Mouse (Mus musculus) small intestine, adult 2 months (tissue): ENCODE data around the gene Lmcd1. TPM values are rescaled to one million over a fixed set of nuclear protein-coding genes. Genes with fewer than 3 reads are reported as not detected.
A peak's percentile ranks its signal among the peaks of the same experiment; 100 is the strongest.

Experiments used
- H3K27ac ChIP-seq: fragments of 200-500 bp; 2 replicates; pipeline ENCODE4 v1.5.1; 2012; ENCODE audit warnings: low read depth, low read length, control low read depth, inconsistent platforms; ENCODE audit not compliant: insufficient read depth
- H3K27me3 ChIP-seq: fragments of 200-500 bp; 2 replicates; pipeline ENCODE4 v1.6.1; 2012; ENCODE audit warnings: mild to moderate bottlenecking, moderate library complexity, low read length, inconsistent platforms; ENCODE audit not compliant: control insufficient read depth, insufficient read depth
- H3K36me3 ChIP-seq: fragments of 200-500 bp; 2 replicates; pipeline ENCODE4 v1.6.1; 2012; ENCODE audit warnings: mild to moderate bottlenecking, low read length, control low read depth, inconsistent platforms; ENCODE audit not compliant: control insufficient read depth, insufficient read depth
- H3K4me1 ChIP-seq: fragments of 200-500 bp; 2 replicates; pipeline ENCODE4 v1.6.1; 2012; ENCODE audit warnings: low read length, inconsistent platforms, mixed read lengths; ENCODE audit not compliant: control insufficient read depth, insufficient read depth, insufficient read length
- H3K4me3 ChIP-seq: fragments of 200-500 bp; 2 replicates; pipeline ENCODE4 v1.5.1; 2012; ENCODE audit warnings: low read depth, mild to moderate bottlenecking, control low read depth, inconsistent platforms, low read length, moderate library complexity
- CTCF ChIP-seq: fragments of 200-500 bp; IDR thresholded peaks from 2 replicates; pipeline ENCODE4 v1.5.1; 2012; ENCODE audit warnings: low read depth, mild to moderate bottlenecking, control low read depth, inconsistent platforms, low read length, moderate library complexity, mixed read lengths; ENCODE audit not compliant: insufficient replicate concordance, insufficient read length; ENCODE audit errors: extremely low read depth
- POLR2A ChIP-seq: fragments of 200-500 bp; IDR thresholded peaks from 2 replicates; pipeline ENCODE4 v1.6.1; 2012; ENCODE audit warnings: low read depth, mild to moderate bottlenecking, control low read depth, inconsistent platforms, low read length, moderate library complexity
- WGBS: fragments of 180-500 bp; shearing (Covaris S2); methylation state at CpG from one replicate; pipeline ENCODE4 v1.1.7; 2018; 5-methylcytosine and 5-hydroxymethylcytosine counted together
- polyA plus RNA-seq: library from polyadenylated mRNA; depleted of rRNA; stranded (reverse); fragments of >200 nt; gene quantifications from 2 replicates; pipeline ENCODE4 v1.2.3, GENCODE M21; 2012

The Lmcd1 gene
- polyA plus RNA-seq, 1 experiment = 5.8 TPM

DNA sequence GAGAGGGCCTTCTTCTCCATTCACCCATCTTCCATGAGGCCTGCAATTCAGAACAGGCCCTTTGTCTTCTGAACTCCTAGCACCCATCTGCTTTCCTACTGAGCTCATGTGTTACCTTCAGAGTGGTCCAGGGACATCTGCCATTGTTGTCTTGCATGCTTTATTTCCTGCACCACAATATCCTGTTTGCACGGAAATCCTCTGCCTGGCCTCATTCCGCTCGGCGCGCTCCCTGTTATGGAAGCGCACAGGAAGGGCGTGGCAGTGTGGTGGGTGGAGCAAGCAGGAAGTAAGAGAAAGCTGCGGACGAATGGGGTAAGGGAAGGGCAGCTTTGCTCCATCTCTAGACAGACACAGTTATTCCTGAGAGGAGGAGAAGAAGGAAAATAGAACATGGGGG lies 14.1 kb downstream of the Lmcd1 start:
- TF ChIP-seq POLR2A (no peak), CTCF (no peak)
- H3K27me3 ChIP-seq = no peaks in the 10 kb centered on the region
- no peaks in the 10 kb centered on the region for H3K4me1 ChIP-seq
- no peak overlapping the region for H3K4me3 ChIP-seq
- no peak overlapping the region for H3K27ac ChIP-seq
- 89% methylated on average over 9 of the region's 9 CpGs for WGBS
- H3K36me3 ChIP-seq = no peaks in the 10 kb centered on the region

DNA sequence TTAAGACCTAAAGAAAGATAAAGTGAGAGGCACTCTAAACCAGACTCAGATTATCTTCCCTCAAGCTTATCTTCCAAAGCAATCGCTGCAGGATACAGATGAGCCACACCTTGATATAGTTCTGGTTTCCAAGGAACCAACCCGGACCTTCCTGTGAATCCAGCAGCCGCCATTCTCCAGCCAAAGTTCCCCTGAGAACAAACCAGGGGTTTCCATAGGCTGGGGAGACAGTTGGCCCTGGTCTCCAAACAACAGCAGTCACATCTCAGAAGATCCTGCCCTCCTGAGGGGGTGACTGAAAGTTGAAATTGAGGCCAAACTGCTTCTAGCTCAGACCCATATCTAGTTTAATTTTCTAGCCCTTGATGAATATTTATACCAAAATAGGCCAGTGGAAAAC lies 14.7 kb downstream of the Lmcd1 start:
- H3K36me3 ChIP-seq = no peaks in the 10 kb centered on the region
- H3K27ac ChIP-seq = no peak overlapping the region
- TF ChIP-seq CTCF (no peak), POLR2A (no peak)
- H3K27me3 ChIP-seq = no peaks in the 10 kb centered on the region
- H3K4me1 ChIP-seq = no peaks in the 10 kb centered on the region
- 61% methylated on average over 3 of the region's 3 CpGs for WGBS
- no peak overlapping the region for H3K4me3 ChIP-seq

GRCm38 (mm10) chr6:112291146-112291545 lies 17.6 kb downstream of the Lmcd1 start:
- Histone ChIP-seq H3K36me3 (no peaks in the 10 kb centered on the region), H3K27me3 (no peaks in the 10 kb centered on the region), H3K27ac (no peak overlapping the region), H3K4me3 (no peak overlapping the region), H3K4me1 (peaks cover 10% of the 10 kb centered on the region)
- 65% methylated on average over 4 of the region's 4 CpGs for WGBS
- no peak for TF ChIP-seq POLR2A
- TF ChIP-seq CTCF = no peak

- H3K4me3 ChIP-seq = no peak overlapping the region
- WGBS = 18% methylated on average over 5 of the region's 5 CpGs
- TF ChIP-seq POLR2A (no peak), CTCF (no peak)
- peaks cover 10% of the 10 kb centered on the region for H3K4me1 ChIP-seq
- H3K36me3 ChIP-seq = no peaks in the 10 kb centered on the region
- H3K27ac ChIP-seq = peak overlapping the region; percentile 70
- H3K27me3 ChIP-seq = no peaks in the 10 kb centered on the region
These were observed 19.8 kb downstream of the Lmcd1 start for GRCm38 (mm10) chr6:112293320-112293719.

DNA sequence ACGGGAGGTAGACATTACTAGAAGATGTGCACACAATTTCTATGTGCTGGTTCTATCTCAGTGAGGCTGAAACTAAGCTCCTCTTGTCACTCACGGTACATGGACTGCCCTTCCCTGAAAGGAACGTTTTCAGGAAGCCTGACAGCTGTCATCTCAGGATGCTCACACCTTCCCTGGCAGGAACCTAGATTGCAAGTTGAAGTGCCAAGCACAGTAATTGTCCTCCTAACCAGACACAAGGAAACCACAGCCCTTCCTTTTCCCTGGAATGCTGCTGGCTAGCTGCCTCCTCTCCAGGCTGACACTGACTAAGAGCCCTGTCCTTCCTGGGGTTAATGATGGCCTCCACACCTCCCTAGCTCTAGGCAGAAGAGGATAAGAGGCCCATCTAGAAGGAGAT lies 21.7 kb downstream of the Lmcd1 start:
- H3K4me3 ChIP-seq = no peak overlapping the region
- 44% methylated on average over 3 of the region's 3 CpGs for WGBS
- no peak overlapping the region for H3K27ac ChIP-seq
- H3K27me3 ChIP-seq = no peaks in the 10 kb centered on the region
- H3K4me1 ChIP-seq = peaks cover 10% of the 10 kb centered on the region
- no peaks in the 10 kb centered on the region for H3K36me3 ChIP-seq
- TF ChIP-seq CTCF (no peak), POLR2A (no peak)

DNA sequence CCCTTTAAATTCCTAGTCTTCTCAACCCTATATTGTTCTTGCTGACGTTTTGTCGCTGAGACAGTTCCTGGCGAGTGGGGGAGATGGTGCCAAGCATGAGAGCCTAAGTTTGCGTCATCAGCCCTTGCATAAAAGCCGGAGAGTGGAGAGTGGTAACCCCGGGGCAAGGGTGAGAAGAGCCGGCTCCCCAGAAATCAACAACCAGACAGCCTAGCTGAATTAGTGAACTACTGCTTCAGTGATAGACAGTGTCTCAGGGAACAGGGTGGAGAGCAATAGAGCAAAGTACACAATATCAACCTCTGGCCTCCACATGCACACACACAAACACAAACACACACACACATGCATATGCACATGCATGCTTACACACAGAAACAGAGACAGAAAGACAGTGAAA lies 26.6 kb downstream of the Lmcd1 start:
- no peaks in the 10 kb centered on the region for H3K36me3 ChIP-seq
- no peaks in the 10 kb centered on the region for H3K27me3 ChIP-seq
- TF ChIP-seq CTCF (no peak), POLR2A (no peak)
- H3K4me1 ChIP-seq = peaks cover 20% of the 10 kb centered on the region; the same call in 1 of the 2 replicates
- H3K27ac ChIP-seq = peak overlapping the region; percentile 44
- WGBS = 30% methylated on average over 7 of the region's 7 CpGs
- no peak overlapping the region for H3K4me3 ChIP-seq

GRCm38 (mm10) chr6:112300633-112301032 lies 27.1 kb downstream of the Lmcd1 start:
- no peaks in the 10 kb centered on the region for H3K36me3 ChIP-seq
- H3K27me3 ChIP-seq = no peaks in the 10 kb centered on the region
- WGBS = 81% methylated on average over 1 of the region's 1 CpGs
- H3K4me3 ChIP-seq = no peak overlapping the region
- TF ChIP-seq CTCF (no peak), POLR2A (no peak)
- peaks cover 17% of the 10 kb centered on the region; the same call in 1 of the 2 replicates for H3K4me1 ChIP-seq
- peak overlapping the region; percentile 44 for H3K27ac ChIP-seq

GRCm38 (mm10) chr6:112302248-112302647 lies 28.7 kb downstream of the Lmcd1 start:
- TF ChIP-seq POLR2A = no peak
- TF ChIP-seq CTCF = no peak
- Histone ChIP-seq H3K4me3 (no peak overlapping the region), H3K4me1 (peaks cover 17% of the 10 kb centered on the region; the same call in 1 of the 2 replicates), H3K27ac (no peak overlapping the region; the same call in 1 of the 2 replicates), H3K36me3 (no peaks in the 10 kb centered on the region), H3K27me3 (no peaks in the 10 kb centered on the region)
- WGBS = 63% methylated on average over 7 of the region's 7 CpGs
